Mouse (Mus musculus) ES-Bruce4 (cell line): ENCODE data around the gene Sprr1a.

ENCODE experiments used
- CTCF ChIP-seq: IDR thresholded peaks from one replicate; pipeline ENCODE4 v1.8.1; 2011; ENCODE audit warnings: low read depth, low read length
- EP300 ChIP-seq: IDR thresholded peaks from 2 replicates; pipeline ENCODE4 v1.6.1; 2011; ENCODE audit warnings: low read depth, low read length; ENCODE audit not compliant: insufficient read depth
- POLR2A ChIP-seq: IDR thresholded peaks from one replicate; pipeline ENCODE4 v1.8.1; 2011; ENCODE audit warnings: low read length; ENCODE audit not compliant: insufficient read depth

DNA sequence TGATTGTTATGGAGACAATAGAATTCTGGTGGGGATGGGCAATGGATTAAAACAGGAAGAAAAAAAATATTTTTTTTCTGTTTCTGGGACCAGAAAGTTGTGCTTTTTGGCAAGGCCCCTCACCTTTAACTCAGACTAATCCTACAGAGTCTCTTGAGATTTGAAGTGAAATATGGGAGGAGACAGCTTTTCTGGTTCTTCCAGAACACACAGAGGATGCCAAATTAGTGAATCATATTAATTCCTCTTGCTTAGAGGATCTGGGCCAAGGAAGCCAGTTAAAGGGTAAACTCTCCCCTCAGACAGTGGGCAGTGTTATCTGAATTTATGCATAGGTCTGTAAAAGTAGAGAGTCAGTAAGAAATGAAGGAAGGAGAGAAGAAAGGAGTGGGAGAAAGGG lies 18.3 kb downstream of the Sprr1a start:
- TF ChIP-seq EP300, result no peak
- no peak for TF ChIP-seq POLR2A
- TF ChIP-seq CTCF, result no peak
